Mouse (Mus musculus): ENCODE measurements around the gene Ap3d1.

The Ap3d1 gene

DNA sequence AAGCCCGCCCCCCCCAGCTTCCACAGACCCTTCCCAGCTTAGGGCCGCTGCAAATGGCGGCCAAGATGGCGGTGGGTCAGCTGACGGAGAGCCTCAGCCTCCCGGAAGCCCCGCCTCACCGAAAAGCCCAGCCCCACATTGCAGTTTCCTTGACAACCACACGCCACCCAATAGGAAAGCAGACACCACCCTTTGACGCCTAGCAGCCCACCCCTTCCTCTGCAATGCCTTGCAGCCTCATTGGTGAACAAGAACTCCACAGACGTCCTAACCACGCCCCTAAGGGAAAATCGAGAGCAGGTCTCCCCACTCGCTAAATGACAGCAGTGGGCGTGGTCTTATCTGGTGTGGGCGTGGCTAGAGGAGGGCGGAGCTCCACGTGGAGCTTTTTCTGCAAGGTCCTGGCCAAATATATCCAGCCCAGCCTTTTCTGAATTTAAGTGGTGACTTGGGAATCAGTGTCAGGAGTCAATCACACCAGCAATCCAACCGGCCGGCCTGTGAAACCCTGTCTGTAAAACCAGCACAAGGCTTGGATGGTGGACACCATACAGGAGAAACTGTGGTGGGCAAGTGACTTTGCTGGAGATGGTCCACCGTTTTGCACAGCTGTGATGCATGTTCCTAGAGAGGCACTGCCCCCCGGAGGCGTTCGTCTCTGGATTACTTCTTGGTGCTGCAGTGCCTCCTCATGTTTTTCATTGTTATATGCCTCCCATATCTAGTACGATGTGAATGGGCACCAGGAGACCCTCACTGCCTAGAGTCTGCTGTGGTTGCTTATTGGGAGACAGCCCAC lies at the start of gene Ap3d1:
Gene Ap3d1 (minus strand): TSS at position 85 of the 799 bp plus-strand sequence.
- in situ Hi-C loops (cut with MboI, MseI), result no loop called here

DNA sequence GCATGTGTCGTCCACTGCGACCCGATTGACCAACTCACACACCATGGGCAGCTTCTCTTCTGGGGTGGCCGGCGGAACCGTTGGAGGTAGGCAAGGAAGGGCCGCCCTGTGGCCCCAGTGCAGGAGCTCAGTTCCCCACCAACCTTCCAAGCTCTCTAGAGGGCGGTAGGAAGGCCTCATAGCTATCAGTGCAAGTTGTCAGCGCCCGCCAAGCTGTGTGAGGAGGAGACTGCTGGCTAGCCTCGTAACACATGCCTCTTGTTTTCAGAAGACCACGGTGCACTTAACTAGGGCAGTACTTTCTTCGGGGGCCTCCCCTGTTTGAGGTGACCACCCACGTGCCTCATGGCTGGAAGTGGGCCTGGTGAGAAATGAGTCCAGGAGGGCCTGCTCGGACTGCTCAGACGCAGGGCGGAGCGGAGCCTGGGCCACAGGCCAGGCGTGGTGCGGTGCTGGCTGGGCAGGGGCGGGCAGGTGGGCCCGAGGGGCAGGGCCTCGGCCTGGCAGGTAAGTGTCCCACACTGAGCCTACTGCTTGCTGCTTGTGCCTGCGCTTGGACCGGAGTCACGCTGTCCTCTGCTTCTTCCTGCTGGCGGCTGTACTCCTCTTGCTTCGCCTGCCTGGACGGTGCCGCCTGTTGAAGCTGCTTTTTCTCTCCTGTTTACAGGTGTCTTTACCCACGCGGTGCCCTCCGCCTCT lies 49.6 kb upstream of the Ap3d1 start:
- in situ Hi-C loops (cut with MboI, MseI), result no loop called here

DNA sequence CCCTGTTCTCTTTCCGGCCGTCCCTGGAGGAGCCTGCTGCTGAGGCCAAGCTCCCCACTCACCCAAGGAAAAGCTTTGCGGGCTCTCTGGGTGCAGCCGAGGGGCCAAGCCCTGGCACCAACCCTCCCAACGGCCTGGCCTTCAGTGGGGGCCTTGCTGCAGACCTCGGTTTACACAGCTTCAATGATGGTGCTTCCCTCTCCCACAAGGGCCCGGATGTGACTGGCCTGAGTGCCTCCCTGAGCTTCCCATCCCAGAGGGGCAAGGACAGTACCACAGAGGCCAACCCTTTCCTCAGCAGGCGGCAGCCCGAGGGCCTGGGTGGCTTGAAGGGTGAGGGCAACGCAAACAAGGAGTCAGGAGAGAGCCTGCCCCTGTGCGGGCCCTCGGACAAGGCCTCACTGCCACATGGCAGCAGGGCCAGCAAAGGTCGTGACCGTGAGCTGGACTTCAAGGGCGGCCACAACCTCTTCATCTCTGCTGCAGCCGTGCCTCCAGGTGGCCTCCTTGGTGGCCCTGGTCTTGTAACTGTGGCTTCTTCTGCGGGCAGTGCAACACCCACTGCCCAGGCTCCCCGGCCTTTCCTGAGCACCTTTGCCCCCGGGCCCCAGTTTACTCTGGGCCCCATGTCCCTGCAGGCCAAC lies 48.8 kb upstream of the Ap3d1 start:
- in situ Hi-C loops (cut with MboI, MseI), result no loop called here

DNA sequence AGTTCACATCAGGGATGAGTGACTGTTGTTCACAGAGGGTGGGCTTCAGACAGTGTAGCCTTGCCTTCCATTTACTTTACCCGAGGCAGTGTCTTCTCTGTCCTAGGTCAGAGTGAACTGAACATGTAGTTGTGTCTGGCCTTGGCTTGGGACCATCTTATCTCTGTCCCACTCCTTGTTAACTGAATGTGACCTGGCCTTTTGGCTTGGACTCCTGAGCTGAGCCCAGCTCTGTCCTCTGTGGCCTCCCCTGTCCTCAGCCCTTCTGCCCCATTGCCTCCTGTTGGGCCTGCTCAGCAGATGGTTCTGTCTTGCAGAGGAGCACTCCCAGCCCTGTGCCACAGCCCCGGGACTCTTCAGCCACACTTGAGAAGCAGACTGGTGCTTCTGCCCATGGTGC lies 45.5 kb upstream of the Ap3d1 start:
- in situ Hi-C loops (cut with MboI, MseI), result no loop called here

DNA sequence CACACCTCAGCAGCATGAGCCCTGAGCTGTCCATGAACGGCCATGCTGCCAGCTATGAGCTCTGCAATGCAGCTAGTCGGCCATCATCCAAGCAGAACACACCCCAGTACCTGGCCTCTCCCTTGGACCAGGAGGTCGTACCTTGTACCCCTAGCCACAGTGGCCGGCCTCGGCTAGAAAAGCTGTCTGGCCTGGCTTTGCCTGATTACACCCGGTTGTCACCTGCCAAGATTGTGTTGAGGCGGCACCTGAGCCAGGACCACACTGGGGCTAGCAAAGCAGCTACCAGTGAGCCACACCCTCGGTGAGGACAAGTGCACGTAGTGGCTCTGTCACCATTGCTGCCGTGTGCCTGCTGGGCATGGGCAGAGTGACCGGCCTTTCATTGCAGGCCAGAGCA lies 43.9 kb upstream of the Ap3d1 start:
- in situ Hi-C loops (cut with MboI, MseI), result no loop called here

DNA sequence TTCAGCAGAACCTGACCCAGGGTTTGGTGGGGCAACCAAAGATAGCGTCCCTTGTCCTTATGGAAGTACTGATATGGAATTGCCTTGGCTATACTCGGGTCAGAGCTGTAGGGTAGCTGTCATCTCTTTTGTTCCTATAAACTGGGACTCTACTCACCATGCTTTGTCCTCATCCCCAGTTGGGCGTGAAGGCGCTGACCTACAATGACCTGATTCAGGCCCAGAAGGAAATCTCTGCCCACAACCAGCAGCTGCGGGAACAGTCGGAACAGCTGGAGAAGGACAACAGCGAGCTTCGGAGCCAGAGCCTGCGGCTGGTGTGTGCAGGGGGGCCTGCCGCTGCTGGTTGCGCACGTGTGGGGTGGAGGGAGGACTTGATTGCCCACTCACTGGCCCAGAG lies 42.8 kb upstream of the Ap3d1 start:
- in situ Hi-C loops (cut with MboI, MseI), result loop anchor here (5.0 kb wide), 1 partner anchor 68 kb away; no protein-coding TSS in a partner anchor

DNA sequence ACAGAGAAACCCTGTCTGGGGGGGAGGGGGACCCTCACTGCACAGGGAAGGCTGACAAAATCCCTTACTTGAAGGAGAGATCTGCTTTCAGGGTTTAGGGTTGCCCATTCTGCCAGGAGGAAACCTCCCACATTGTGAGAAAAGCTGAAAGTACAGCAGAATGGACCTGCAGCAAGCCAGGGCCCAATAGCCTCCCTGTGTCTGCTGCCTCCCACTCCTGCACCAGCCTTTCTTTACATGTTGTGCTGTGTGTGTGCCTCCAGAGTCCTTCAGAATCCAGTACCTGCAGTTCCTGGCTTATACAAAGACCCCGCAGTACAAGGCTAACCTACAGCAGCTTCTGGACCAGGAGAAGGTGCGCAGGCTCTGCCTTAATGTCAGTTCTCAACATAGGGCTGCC lies 42.2 kb upstream of the Ap3d1 start:
- in situ Hi-C loops (cut with MboI, MseI), result loop anchor here (5.0 kb wide), 1 partner anchor 67 kb away; no protein-coding TSS in a partner anchor

DNA sequence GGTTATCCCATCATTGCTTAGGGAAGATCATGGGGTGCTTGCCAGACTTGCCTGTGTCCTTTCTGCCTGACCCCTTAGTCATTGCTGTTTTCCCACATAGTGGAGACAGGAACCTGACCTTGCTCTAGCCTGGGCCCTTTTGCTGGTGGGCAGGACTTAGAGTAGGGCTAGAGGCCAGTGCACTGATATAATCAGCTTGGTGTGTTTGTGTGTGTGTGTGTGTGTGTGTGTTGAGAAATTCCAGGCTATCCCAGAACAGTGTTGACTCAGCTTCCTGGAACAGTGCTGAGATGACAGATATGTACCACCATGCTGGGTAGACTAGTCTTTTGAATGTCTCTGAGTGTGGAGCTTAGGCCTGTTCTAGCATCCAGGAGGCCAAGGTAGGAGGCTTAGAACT lies 37.5 kb upstream of the Ap3d1 start:
- in situ Hi-C loops (cut with MboI, MseI), result no loop called here

DNA sequence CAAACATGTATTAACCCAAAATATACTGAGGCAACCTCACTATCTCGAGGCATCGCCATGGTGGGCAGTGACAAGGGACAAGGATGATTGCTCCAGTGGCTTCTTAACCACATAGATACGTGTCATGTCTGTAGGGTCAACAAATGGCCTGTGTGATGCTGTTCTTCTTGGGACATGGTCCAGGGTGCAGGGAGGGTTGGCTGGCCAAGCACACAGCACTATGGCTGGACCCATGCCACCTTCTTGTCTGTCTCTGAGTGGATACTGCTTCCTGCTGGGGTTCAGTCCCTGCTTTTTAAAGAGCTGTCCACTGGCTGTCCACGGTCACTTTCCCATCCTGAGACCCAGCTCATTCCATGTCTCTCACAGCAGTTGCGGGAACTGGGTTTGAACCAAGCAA lies 35.1 kb upstream of the Ap3d1 start:
- in situ Hi-C loops (cut with MboI, MseI), result no loop called here

DNA sequence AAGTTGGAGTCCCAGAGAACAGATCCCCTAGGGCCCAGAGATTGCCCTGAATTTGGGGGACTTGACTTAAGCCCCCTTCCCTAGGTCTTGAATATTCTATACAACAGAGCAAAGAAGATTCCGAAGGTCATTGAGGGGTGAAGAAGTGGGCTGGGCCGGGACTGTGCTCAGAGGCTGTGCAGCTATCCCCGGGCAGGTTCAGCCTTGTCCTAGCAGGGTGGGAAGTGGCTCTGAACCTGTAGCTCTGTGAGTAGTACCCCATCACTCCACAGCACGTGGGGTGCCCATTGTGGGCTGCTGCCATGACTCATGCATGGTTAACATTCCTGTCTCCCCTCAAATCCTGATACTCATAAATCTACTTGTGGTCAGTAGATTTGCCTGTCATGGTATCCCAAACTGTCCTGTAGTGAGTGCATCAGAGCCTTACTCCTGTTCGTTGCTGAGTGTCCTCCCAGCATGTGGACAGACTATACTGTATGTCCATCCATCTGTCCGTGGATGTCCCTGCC lies 34.4 kb upstream of the Ap3d1 start:
- in situ Hi-C loops (cut with MboI, MseI), result no loop called here

DNA sequence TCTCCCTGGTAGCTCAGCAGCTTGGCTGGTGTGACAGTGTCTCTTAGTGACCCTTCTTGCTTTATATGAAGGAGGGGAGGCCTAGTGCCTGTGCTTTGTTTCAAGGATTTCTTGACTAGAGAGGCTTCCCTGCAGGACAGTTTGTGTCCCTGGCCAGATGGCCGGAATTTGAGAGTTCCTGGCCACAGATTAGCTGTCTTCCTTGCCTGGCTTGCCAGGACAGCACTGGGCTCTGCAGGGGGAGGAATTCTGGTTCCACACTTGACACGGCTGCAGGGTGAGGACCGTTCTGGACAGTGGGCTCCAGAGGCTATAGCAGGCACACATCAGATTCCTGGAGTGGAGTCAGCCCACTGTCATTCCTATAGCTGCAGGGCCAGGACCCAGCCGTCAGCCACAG lies 33.7 kb upstream of the Ap3d1 start:
- in situ Hi-C loops (cut with MboI, MseI), result no loop called here

DNA sequence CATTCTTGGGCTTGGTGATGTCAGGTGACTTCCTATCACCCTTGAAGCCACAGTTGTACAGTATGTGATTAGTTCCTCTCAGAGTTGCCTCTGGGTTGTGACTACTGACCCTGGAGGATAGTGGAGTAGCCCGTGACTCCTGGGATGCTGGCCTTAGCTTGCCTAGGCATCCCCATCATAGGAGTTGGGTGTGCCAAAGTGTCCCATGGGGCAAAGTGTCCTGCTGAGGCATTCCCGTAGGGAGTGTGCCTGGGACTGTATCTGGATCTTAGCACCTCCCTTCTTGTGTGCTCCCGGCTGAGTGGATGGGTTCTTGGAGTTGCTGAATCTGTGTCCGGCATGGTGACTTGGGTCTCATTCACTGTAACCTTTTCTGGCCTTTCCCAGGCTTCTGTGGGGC lies 32.9 kb upstream of the Ap3d1 start:
- in situ Hi-C loops (cut with MboI, MseI), result no loop called here

DNA sequence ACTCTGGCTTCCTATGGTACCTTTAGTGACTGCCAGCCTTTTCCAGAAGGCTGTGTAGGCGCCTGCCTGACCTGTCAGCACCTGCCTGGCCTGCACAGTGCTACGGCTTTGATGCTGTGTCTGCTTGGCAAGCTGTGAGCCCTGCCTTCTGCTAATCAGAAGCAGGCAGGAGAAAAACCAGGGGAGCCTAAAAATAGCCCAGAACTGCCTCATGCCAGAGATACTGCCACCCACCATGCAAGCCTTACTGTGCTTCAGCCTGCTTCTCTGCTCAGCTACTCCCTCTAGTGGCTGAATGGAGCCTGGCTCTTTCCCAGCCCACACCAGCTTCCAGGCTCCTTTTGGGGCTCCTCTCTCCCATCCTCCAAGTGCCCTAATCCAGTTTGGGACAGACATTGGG lies 32.5 kb upstream of the Ap3d1 start:
- in situ Hi-C loops (cut with MboI, MseI), result no loop called here

DNA sequence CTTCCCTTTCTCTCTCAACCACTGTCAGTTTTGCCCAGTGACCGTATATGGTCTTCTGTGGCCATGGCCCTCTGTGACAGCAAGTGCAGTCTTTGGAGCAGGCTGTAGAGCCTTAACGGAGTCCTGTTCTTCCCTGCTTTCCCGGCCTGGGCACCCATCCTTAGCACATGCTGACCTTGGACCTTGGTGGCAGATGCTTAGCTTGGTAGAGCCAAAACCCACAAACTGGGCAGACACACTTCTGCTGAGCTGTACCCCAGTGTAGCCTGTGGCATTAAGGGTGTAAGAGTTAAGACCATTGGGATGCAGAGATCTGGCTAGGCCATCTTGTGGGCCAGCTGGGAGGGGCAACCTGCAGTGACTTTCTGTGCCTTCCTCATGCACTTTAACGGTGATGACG lies 31.8 kb upstream of the Ap3d1 start:
- in situ Hi-C loops (cut with MboI, MseI), result no loop called here

DNA sequence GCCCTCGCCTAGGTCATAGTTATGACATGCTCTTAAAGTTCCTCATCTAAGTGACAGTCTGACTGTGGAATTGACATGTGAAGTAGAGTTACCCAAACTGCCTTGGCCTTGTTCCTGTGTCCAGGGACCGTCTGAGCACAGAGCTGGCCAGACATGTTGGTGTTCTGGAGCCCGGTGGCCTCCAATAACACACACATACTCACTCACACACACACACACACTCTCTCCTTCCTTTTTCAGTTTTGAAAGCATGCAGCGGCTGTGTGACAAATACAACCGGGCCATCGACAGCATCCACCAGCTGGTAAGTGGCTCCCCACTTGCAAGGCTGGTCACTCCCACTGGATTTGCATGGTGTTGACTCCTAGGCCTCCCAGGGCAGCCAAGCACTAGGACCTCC lies 26.3 kb upstream of the Ap3d1 start:
- in situ Hi-C loops (cut with MboI, MseI), result no loop called here

DNA sequence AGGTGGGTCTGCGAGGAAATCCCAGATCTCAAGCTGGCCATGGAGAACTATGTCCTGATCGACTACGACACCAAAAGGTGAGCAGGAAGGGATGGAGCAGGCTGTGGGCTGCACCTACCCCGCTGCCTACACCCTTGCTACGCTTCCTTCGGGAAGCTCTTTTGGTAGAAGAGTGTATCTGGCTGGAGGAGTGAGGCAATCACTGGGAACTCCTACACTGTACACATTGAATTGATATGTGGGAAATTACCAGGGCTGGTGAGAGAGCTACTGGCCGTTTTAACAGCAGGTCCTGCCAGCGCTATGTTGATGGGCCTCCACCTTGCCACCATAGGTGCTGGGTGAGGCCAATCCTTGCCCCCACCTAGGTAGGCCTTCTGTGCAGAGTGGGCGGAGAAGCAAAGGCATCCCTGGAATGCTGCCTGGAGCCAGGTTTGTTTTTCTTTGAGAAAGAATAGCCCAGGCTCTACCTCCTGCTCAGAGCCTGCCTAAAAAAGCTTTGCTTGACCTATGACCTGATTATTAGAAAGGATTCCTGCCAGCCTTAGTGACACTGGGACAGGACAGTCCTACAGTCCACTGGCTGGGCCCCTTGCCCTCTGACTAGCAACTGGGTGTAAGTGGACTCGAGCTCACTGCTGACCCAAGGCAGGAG lies 24.2 kb upstream of the Ap3d1 start:
- in situ Hi-C loops (cut with MboI, MseI), result no loop called here

DNA sequence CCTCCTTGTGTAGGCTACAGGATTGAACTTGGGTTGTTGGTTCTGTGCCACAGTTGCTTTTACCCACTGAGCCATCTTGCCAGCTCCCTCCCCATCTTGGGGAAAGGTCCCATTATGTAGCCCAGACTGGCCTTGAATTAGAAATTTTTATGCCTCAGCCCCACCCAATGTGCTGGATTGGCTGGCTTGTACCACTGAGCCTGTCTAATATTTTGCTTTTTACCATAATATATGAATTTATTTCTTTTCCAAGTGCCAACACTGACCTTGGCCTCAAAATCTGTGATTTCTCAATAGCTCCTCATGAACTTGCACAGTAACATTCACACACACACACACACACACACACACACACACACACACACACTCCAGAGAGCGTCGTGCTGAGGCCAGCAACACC lies 23.7 kb upstream of the Ap3d1 start:
- in situ Hi-C loops (cut with MboI, MseI), result no loop called here

DNA sequence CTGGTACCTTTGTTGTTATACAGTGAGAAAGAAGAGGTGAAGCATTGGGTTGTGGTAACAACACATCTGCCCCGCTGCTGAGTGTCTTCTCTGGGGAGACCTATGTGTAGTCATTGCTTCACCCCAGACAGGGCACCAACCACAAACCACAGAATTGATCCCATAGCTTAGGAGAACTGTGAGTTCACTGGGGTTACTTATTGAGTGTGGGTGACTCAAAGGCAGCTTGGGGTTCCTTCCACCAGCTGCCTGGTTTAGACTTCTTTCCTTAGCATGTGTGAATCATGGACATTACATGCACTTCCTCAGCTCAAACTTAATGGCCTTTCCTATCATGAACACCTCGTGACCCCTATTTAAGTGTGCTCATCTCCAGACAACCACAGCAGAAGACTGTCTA lies 21.4 kb upstream of the Ap3d1 start:
- in situ Hi-C loops (cut with MboI, MseI), result no loop called here

DNA sequence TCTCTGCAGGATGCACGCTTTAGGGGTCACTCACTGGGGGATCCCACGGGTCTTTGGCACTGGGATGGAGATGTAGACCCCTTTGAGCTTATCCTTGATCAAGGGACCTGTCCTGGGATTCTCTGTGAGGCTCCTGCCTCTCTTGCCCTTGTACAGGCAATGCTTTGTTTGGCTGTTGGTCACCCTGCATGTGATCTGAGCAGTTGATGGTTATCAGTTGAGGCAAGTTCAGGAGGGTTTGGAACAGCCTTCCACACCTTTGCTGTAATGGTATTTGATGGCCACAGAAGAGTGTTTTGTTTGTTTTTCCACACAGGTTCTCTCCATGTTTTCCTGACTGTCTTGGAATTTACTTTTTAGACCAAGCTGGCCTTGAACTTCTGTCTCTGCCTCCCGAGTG lies 19.8 kb upstream of the Ap3d1 start:
- in situ Hi-C loops (cut with MboI, MseI), result no loop called here

DNA sequence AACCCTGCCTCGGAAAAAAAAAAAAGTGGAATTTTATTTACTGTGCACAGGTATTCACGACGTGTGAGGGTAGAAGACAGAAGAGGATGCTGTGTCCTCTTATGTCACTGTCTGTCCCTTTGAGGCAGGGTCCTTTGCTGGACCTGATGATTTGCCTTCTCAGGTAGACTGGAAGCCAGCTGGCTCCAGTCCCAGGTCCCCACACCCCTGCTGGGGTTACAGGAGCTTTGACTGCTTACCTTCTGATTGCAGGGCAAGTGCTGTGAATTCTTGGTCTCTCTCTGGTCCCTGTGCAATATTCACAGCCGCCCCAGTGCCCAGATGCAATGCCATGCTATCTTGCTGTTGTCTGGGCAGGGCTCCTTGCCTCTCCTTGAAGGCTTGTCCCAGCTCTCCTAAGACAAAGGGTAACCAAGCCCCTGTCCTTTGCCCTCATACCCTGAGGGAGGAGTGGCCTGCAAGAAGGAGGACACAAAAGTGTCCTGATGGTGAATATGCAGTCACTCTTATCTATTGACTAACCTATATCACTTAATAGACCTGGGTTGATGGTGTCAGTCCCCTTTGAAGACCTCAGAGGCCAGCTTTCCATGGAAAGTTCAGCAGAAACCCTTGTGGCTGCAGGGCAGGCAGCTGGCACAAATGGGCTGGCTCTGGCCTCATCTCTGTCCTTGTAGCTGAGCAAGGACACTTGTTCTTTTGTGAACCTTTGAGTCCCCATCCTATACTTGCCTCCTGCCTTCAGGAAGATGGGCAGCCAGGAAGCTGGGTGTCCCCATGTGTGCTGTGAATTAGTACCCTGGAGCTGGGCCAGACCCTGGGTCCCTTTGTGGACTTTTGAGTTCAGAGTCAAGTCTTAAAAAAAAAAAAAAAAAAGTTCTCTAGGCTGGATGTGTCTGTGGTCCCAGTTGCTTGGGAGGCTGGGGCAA lies 18.8 kb upstream of the Ap3d1 start:
- in situ Hi-C loops (cut with MboI, MseI), result no loop called here

DNA sequence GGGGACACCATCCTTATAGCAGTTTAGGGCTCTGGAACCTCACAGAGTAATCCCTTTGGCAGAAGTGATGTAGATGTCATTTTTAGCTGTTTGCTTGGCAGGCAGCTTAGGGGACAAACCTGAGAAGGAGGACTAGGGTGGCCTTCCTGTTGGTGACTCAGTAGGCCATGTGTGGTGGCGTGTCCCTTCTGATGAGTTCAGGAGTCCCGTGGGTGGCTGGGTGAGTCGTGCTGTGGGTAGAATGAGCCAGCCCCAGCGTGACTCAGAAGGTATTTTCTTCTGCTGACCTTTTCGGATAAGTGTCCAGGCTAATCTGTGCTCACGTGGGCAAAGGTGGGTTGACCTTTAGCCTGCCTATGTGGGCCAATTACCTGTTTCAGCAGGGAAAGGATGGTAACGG lies 16.6 kb upstream of the Ap3d1 start:
- in situ Hi-C loops (cut with MboI, MseI), result no loop called here

Measured in T-helper 1 cell (primary cell).